Mouse (Mus musculus) T-helper 2 cell (primary cell): Measurements from ENCODE around the gene Enthd1.

Experiments
- in situ Hi-C: fragments of 300-600 bp; cut with MboI, MseI; formaldehyde crosslinking; loops from one replicate; pipeline ENCODE4 v1.15.1; 2025; ENCODE audit warnings: high pct_unique_total_duplicates

Enthd1 gene

DNA sequence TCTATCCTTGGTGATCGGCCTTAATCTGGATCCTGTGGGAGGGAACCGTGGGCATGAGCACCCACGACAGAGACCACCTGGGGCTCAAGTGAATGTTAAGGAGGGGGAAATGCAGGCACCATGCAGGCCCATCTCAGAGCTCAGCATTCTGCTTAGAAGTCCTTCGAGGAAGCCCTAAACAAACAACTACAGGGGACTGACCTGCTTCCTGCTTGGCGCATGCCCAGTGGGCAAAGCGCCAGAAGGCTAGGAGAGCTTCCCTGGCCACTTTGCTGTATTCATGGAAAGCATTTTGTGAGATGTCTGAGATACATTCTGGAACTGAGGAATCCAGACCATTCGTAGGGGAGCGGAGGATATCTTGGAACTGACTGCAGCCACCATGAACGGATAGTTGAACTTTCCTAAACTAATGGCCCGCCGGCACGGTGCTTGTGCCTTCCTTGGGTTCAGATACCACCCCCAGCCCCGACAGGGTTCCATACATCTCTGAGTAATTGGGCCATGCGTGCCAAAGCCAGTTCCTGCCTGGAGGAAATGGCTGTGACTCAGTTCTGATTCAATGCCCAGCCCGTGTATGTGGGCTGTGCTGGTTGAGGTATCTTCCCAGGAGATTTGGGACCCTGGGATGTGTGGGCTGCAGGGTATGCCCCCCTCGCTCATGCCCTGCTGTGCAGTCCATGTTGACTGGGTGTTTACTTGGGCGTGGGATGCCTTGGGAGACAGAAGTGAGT lies 150.8 kb downstream of the Enthd1 start:
- in situ Hi-C loops: no loop called here

DNA sequence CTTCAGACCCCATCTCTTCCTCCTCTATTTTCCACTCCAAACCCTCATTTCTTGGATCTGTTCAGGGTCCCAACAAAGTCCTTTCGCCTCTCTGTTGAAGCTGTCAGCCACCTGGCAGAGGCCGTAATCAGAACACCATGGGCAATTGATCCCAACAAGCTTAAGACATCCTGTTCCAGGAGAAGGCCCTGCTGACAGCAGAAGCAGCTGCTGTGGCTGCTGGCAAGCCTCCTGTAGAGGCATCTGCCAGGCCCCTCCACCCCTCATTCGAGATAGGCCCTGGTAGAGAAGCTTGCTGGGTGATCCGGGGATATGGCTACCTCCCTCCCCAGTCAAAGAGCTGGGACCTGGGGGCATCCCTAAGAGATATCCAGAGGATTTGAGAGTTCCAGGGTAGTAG lies 151.9 kb downstream of the Enthd1 start:
- in situ Hi-C loops: no loop called here

DNA sequence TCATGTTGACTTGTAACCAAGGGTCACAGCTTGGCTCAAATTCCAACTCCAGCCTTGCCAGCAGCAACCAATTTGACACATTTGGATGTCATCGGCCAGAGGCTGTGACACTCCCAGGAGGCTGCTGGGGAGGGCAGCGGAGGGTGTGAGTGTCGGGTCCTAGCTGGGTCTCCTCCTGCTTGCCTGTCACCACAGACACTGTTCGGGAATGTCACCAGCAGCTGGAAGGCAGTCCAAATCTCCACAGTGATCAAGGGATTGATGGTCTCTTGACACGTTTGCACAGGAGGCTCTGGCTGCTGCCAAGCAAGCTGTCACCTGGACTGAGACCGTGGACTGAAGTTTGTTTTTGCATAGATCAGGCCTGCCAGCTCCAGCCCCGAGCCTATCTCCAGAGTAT lies 154.3 kb downstream of the Enthd1 start:
- in situ Hi-C loops: no loop called here

DNA sequence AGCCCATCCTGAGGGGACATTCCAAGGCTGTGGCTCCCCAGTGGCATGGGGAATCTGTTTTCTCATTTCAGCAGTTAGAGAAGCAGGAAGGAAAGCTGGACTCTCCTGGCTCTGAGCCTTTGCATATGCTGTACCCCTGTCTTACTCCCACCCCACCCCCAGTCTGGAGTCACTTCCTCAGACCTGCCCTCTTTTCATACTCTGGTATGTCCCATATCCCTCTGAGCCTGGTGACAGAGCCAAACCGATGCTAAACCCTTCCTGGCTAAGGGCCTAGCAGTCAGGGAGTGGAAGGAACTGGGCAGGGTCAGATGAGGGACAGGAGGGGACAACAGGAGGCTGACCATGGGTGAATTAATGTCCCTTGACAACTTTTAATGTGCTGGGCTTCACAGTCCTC lies 157.1 kb downstream of the Enthd1 start:
- in situ Hi-C loops: no loop called here
